ENCODE assay signal across 27 mouse cellular contexts in genomic region chr10:128653866-128654265, GRCm38 (mm10). TPM values are rescaled to one million over a fixed set of nuclear protein-coding genes. Genes with fewer than 3 reads are reported as not detected.
DNase-seq lines count a peak whose midpoint lies in the region; ATAC-seq and TF ChIP-seq lines count a peak whose summit lies in the region.
"Had no signal": no experiment of that assay in that cellular context is flagged by ENCODE, and none has a peak within 500 bp of the region (broad histone marks: within the 10 kb centered on the region; RNA-seq: fewer than 3 reads in every experiment).

No protein-coding gene starts in this region.

- no peak for ATAC-seq in lung, embryonic 14.5 days (ENCODE audit: insufficient read depth)
- ATAC-seq: forebrain, embryonic 15.5 days; hindbrain, embryonic 16.5 days; midbrain, embryonic 16.5 days had no signal

- 0 out of 2 replicates have a peak overlapping the region, but pooled peaks have one; percentile 3 for H3K9ac ChIP-seq in lung, embryonic 14.5 days
- H3K9ac ChIP-seq: embryonic facial prominence, embryonic 12.5 days; forebrain, embryonic 15.5 days; heart, embryonic 15.5 days; neural tube, embryonic 12.5 days had no signal

- WGBS in lung, embryonic 14.5 days = 65% methylated on average over 4 of the region's 4 CpGs

- H3K36me3 ChIP-seq in lung, embryonic 14.5 days (ENCODE audit: insufficient read depth) = no peaks in the 10 kb centered on the region
- H3K36me3 ChIP-seq: embryonic facial prominence, embryonic 12.5 days; forebrain, embryonic 10.5 days; forebrain, embryonic 15.5 days; G1E; heart, embryonic 10.5 days; heart, embryonic 15.5 days; neural tube, embryonic 12.5 days had no signal

- H3K4me3 ChIP-seq in lung, embryonic 14.5 days (ENCODE audit: low read depth, low read length) = no peak overlapping the region
- H3K4me3 ChIP-seq: embryonic facial prominence, embryonic 12.5 days; forebrain, embryonic 10.5 days; forebrain, embryonic 15.5 days; heart, embryonic 10.5 days; heart, embryonic 15.5 days; neural tube, embryonic 12.5 days had no signal

- no peaks in the 10 kb centered on the region for H3K4me1 ChIP-seq in lung, embryonic 14.5 days (ENCODE audit: insufficient read depth)
- H3K4me1 ChIP-seq: embryonic facial prominence, embryonic 12.5 days; forebrain, embryonic 15.5 days; neural tube, embryonic 12.5 days had no signal

- H3K9me3 ChIP-seq in lung, embryonic 14.5 days (ENCODE audit: low read depth, low read length) = no peaks in the 10 kb centered on the region
- H3K9me3 ChIP-seq: embryonic facial prominence, embryonic 12.5 days; forebrain, embryonic 10.5 days; forebrain, embryonic 15.5 days; G1E; heart, embryonic 10.5 days; heart, embryonic 15.5 days; neural tube, embryonic 12.5 days had no signal

- no peaks in the 10 kb centered on the region for H3K27me3 ChIP-seq in lung, embryonic 14.5 days (ENCODE audit: insufficient read depth, low read length)
- H3K27me3 ChIP-seq: embryonic facial prominence, embryonic 12.5 days; forebrain, embryonic 15.5 days; heart, embryonic 15.5 days; neural tube, embryonic 12.5 days had no signal

- no peak overlapping the region for H3K27ac ChIP-seq in lung, embryonic 14.5 days (ENCODE audit: low read depth)
- H3K27ac ChIP-seq: embryonic facial prominence, embryonic 12.5 days; forebrain, embryonic 10.5 days; forebrain, embryonic 15.5 days; heart, embryonic 10.5 days; heart, embryonic 15.5 days; neural tube, embryonic 12.5 days had no signal

- no peak for TF ChIP-seq CTCF in lung, embryonic 14.5 days (IDR thresholded peaks at IDR 0.05; ENCODE audit: low read depth)

- no peak overlapping the region for H3K4me2 ChIP-seq in lung, embryonic 14.5 days
- H3K4me2 ChIP-seq: embryonic facial prominence, embryonic 12.5 days; forebrain, embryonic 15.5 days; heart, embryonic 15.5 days; liver, embryonic 11.5 days; neural tube, embryonic 12.5 days had no signal

- DNase-seq in kidney, adult 11 months = peak; percentile 76
- DNase-seq in kidney, postnatal 10 days = no peak
- DNase-seq in lung, embryonic 14.5 days = no peak
- no peak for DNase-seq in lung, postnatal 36 days
- DNase-seq in kidney, postnatal 14 days = peak; percentile 68
- no peak for DNase-seq in right cerebral cortex, postnatal 36 days (ENCODE audit: low spot score in 2 of 2)
- no peak for DNase-seq in spleen, postnatal 36 days (ENCODE audit: low spot score in 2 of 2)
- DNase-seq: adrenal gland, postnatal 10 days; cerebellum, adult 8-10 months; cerebellum, postnatal 36 days; gastrocnemius, postnatal 25 days; heart, adult 11 months; layer of hippocampus, postnatal 36 days; lung, adult 18-20 months; lung, postnatal 10 days; right cerebral cortex, adult 18-20 months; right cerebral cortex, postnatal 4 days had no signal

RNA-seq across cellular contexts. Expression of gene Ikzf4, which starts 8.1 kb away (rescaled TPM):
- 2.0 and 3.5 TPM in 2 replicates for polyA plus RNA-seq in lung, embryonic 14.5 days (2014; fragmentation: Nextera tagmentation; extraction: Ambion mirVana)

RNA-seq across cellular contexts. Expression of gene Suox, which starts 20.0 kb away (rescaled TPM):
- polyA plus RNA-seq in lung, embryonic 14.5 days (2014; fragmentation: Nextera tagmentation; extraction: Ambion mirVana) = 9.3 and 9.8 TPM in 2 replicates

RNA-seq across cellular contexts. Expression of gene Rps26, which starts 27.3 kb away (rescaled TPM):
- 1,029 and 1,115 TPM in 2 replicates for polyA plus RNA-seq in lung, embryonic 14.5 days (2014; fragmentation: Nextera tagmentation; extraction: Ambion mirVana)

RNA-seq across cellular contexts. Expression of gene Rab5b, which starts 42.2 kb away (rescaled TPM):
- polyA plus RNA-seq in lung, embryonic 14.5 days (2014; fragmentation: Nextera tagmentation; extraction: Ambion mirVana) = 63.6 and 66.8 TPM in 2 replicates

RNA-seq across cellular contexts. Expression of gene Pmel, which starts 50.1 kb away (rescaled TPM):
- 1.4 TPM in 2 replicates for polyA plus RNA-seq in lung, embryonic 14.5 days (2014; fragmentation: Nextera tagmentation; extraction: Ambion mirVana)

Comparison
In these comparisons a context has a peak if more than half of its experiments do, and no peak if none do; other contexts are left out.
1. DNase-seq: peak in kidney, adult 11 months (single experiment) and kidney, postnatal 14 days (single experiment); none in kidney, postnatal 10 days (single experiment), lung, embryonic 14.5 days (single experiment), lung, postnatal 36 days (single experiment), right cerebral cortex, postnatal 36 days (0 of 2) and spleen, postnatal 36 days (0 of 2).